Mouse (Mus musculus): Measurements from ENCODE around the gene Tm2d1. TPM values are rescaled to one million over a fixed set of nuclear protein-coding genes. Genes with fewer than 3 reads are reported as not detected.
"Not testable (repeated sequence)": the region's sequence is repeated elsewhere in the genome, so short reads cannot be mapped to it uniquely, and the experiment has no call there.

Tm2d1 gene
- 108 and 114 TPM in 2 replicates for polyA plus RNA-seq (2014; fragmentation: Nextera tagmentation; extraction: Ambion mirVana)

GRCm38 (mm10) chr4:98382716-98383424 is at the start of gene Tm2d1:
Gene Tm2d1, minus strand, starts transcription at chr4:98383306.
- Histone ChIP-seq H3K4me3 (ENCODE audit: low read depth, low read length) (peak within 1 kb of the TSS; percentile 93), H3K9me3 (ENCODE audit: control insufficient read depth, low read length) (no peaks in the 10 kb centered on the region), H3K4me1 (replicated peaks; ENCODE audit: control insufficient read depth, insufficient read depth, low read length) (no peaks in the 10 kb centered on the region), H3K36me3 (ENCODE audit: control insufficient read depth, insufficient read depth, low read length) (no peaks in the 10 kb centered on the region), H3K4me2 (replicated peaks; ENCODE audit: low read depth, low read length) (peak within 1 kb of the TSS; percentile 42), H3K27ac (ENCODE audit: low read depth, low read length) (0 out of 2 replicates have a peak within 1 kb of the TSS, but pooled peaks have one; percentile 36), H3K9ac (ENCODE audit: low read depth, low read length) (peak within 1 kb of the TSS; percentile 98), H3K27me3 (ENCODE audit: control insufficient read depth, insufficient read depth, low read length) (no peaks in the 10 kb centered on the region)
- WGBS: under 1% methylated on average over 42 of the region's 46 CpGs
- DNase-seq (ENCODE audit: low spot score) (peak; percentile 89), ATAC-seq (ENCODE audit: low FRiP score) (peak; percentile 96)

GRCm38 (mm10) chr4:98428371-98428770 is 45.3 kb upstream of the Tm2d1 start:
- Histone ChIP-seq H3K27ac (ENCODE audit: low read depth, low read length) (no peak overlapping the region), H3K36me3 (ENCODE audit: control insufficient read depth, insufficient read depth, low read length) (no peaks in the 10 kb centered on the region), H3K4me2 (replicated peaks; ENCODE audit: low read depth, low read length) (no peak overlapping the region), H3K27me3 (ENCODE audit: control insufficient read depth, insufficient read depth, low read length) (no peaks in the 10 kb centered on the region), H3K4me3 (ENCODE audit: low read depth, low read length) (no peak overlapping the region), H3K9me3 (ENCODE audit: control insufficient read depth, low read length) (no peaks in the 10 kb centered on the region), H3K4me1 (replicated peaks; ENCODE audit: control insufficient read depth, insufficient read depth, low read length) (no peaks in the 10 kb centered on the region), H3K9ac (ENCODE audit: low read depth, low read length) (no peak overlapping the region)
- DNase-seq (ENCODE audit: low spot score) (no peak), ATAC-seq (ENCODE audit: low FRiP score) (no peak)
- WGBS: 84% methylated on average over 8 of the region's 8 CpGs

GRCm38 (mm10) chr4:98415150-98415549 is 32.0 kb upstream of the Tm2d1 start:
- 96% methylated on average over 8 of the region's 8 CpGs for WGBS

GRCm38 (mm10) chr4:98408455-98408854 is 25.3 kb upstream of the Tm2d1 start:
- Histone ChIP-seq H3K27me3 (ENCODE audit: control insufficient read depth, insufficient read depth, low read length) (no peaks in the 10 kb centered on the region), H3K9me3 (ENCODE audit: control insufficient read depth, low read length) (no peaks in the 10 kb centered on the region), H3K4me1 (replicated peaks; ENCODE audit: control insufficient read depth, insufficient read depth, low read length) (no peaks in the 10 kb centered on the region), H3K27ac (ENCODE audit: low read depth, low read length) (no peak overlapping the region), H3K4me2 (replicated peaks; ENCODE audit: low read depth, low read length) (no peak overlapping the region), H3K36me3 (ENCODE audit: control insufficient read depth, insufficient read depth, low read length) (no peaks in the 10 kb centered on the region), H3K4me3 (ENCODE audit: low read depth, low read length) (no peak overlapping the region), H3K9ac (ENCODE audit: low read depth, low read length) (no peak overlapping the region)
- DNase-seq (ENCODE audit: low spot score): no peak
- ATAC-seq (ENCODE audit: low FRiP score): no peak
- WGBS: 95% methylated on average over 4 of the region's 4 CpGs

More at GRCm38 (mm10) chr4:98415150-98415549, 32.0 kb upstream of the Tm2d1 start:
- H3K9ac ChIP-seq (ENCODE audit: low read depth, low read length); ATAC-seq (ENCODE audit: low FRiP score); DNase-seq (ENCODE audit: low spot score); H3K36me3 ChIP-seq (ENCODE audit: control insufficient read depth, insufficient read depth, low read length); H3K27ac ChIP-seq (ENCODE audit: low read depth, low read length); H3K4me1 ChIP-seq (replicated peaks; ENCODE audit: control insufficient read depth, insufficient read depth, low read length); H3K27me3 ChIP-seq (ENCODE audit: control insufficient read depth, insufficient read depth, low read length); H3K4me2 ChIP-seq (replicated peaks; ENCODE audit: low read depth, low read length); H3K4me3 ChIP-seq (ENCODE audit: low read depth, low read length); H3K9me3 ChIP-seq (ENCODE audit: control insufficient read depth, low read length): not testable (repeated sequence)

GRCm38 (mm10) chr4:98404412-98404811 is 21.3 kb upstream of the Tm2d1 start:
- DNase-seq (ENCODE audit: low spot score) (no peak), ATAC-seq (ENCODE audit: low FRiP score) (no peak)
- Histone ChIP-seq H3K27me3 (ENCODE audit: control insufficient read depth, insufficient read depth, low read length) (no peaks in the 10 kb centered on the region), H3K4me1 (replicated peaks; ENCODE audit: control insufficient read depth, insufficient read depth, low read length) (no peaks in the 10 kb centered on the region), H3K36me3 (ENCODE audit: control insufficient read depth, insufficient read depth, low read length) (no peaks in the 10 kb centered on the region), H3K9me3 (ENCODE audit: control insufficient read depth, low read length) (no peaks in the 10 kb centered on the region), H3K4me2 (replicated peaks; ENCODE audit: low read depth, low read length) (no peak overlapping the region), H3K27ac (ENCODE audit: low read depth, low read length) (no peak overlapping the region), H3K4me3 (ENCODE audit: low read depth, low read length) (no peak overlapping the region), H3K9ac (ENCODE audit: low read depth, low read length) (no peak overlapping the region)
- WGBS: 88% methylated on average over 6 of the region's 6 CpGs

- 77% methylated on average over 4 of the region's 4 CpGs for WGBS
- Histone ChIP-seq H3K4me1 (replicated peaks; ENCODE audit: control insufficient read depth, insufficient read depth, low read length) (no peaks in the 10 kb centered on the region), H3K27ac (ENCODE audit: low read depth, low read length) (no peak overlapping the region), H3K9ac (ENCODE audit: low read depth, low read length) (no peak overlapping the region), H3K36me3 (ENCODE audit: control insufficient read depth, insufficient read depth, low read length) (no peaks in the 10 kb centered on the region), H3K4me3 (ENCODE audit: low read depth, low read length) (no peak overlapping the region), H3K27me3 (ENCODE audit: control insufficient read depth, insufficient read depth, low read length) (no peaks in the 10 kb centered on the region), H3K9me3 (ENCODE audit: control insufficient read depth, low read length) (no peaks in the 10 kb centered on the region), H3K4me2 (replicated peaks; ENCODE audit: low read depth, low read length) (no peak overlapping the region)
- DNase-seq (ENCODE audit: low spot score) (no peak), ATAC-seq (ENCODE audit: low FRiP score) (no peak)
Measured at GRCm38 (mm10) chr4:98403492-98403891, 20.4 kb upstream of the Tm2d1 start.

GRCm38 (mm10) chr4:98401584-98401962 is 18.5 kb upstream of the Tm2d1 start:
- ATAC-seq (ENCODE audit: low FRiP score) (no peak), DNase-seq (ENCODE audit: low spot score) (no peak)
- Histone ChIP-seq H3K27ac (ENCODE audit: low read depth, low read length) (no peak overlapping the region), H3K36me3 (ENCODE audit: control insufficient read depth, insufficient read depth, low read length) (no peaks in the 10 kb centered on the region), H3K9ac (ENCODE audit: low read depth, low read length) (no peak overlapping the region), H3K4me1 (replicated peaks; ENCODE audit: control insufficient read depth, insufficient read depth, low read length) (no peaks in the 10 kb centered on the region), H3K9me3 (ENCODE audit: control insufficient read depth, low read length) (no peaks in the 10 kb centered on the region), H3K4me2 (replicated peaks; ENCODE audit: low read depth, low read length) (no peak overlapping the region), H3K27me3 (ENCODE audit: control insufficient read depth, insufficient read depth, low read length) (no peaks in the 10 kb centered on the region), H3K4me3 (ENCODE audit: low read depth, low read length) (no peak overlapping the region)
- WGBS: 82% methylated on average over 2 of the region's 2 CpGs

GRCm38 (mm10) chr4:98400926-98401583 is 17.9 kb upstream of the Tm2d1 start:
- H3K27ac ChIP-seq (ENCODE audit: low read depth, low read length): no peak overlapping the region
- no peak for DNase-seq (ENCODE audit: low spot score)
- no peak overlapping the region for H3K4me3 ChIP-seq (ENCODE audit: low read depth, low read length)
- H3K9me3 ChIP-seq (ENCODE audit: control insufficient read depth, low read length): no peaks in the 10 kb centered on the region
- WGBS: 51% methylated on average over 6 of the region's 6 CpGs
- H3K27me3 ChIP-seq (ENCODE audit: control insufficient read depth, insufficient read depth, low read length): no peaks in the 10 kb centered on the region
- no peak overlapping the region for H3K4me2 ChIP-seq (replicated peaks; ENCODE audit: low read depth, low read length)
- H3K4me1 ChIP-seq (replicated peaks; ENCODE audit: control insufficient read depth, insufficient read depth, low read length): no peaks in the 10 kb centered on the region
- no peak for ATAC-seq (ENCODE audit: low FRiP score)
- H3K36me3 ChIP-seq (ENCODE audit: control insufficient read depth, insufficient read depth, low read length): no peaks in the 10 kb centered on the region
- H3K9ac ChIP-seq (ENCODE audit: low read depth, low read length): no peak overlapping the region
